Mouse (Mus musculus) lung, postnatal 4 days (tissue): ENCODE measurements at regions not wholly inside any gene's neighbourhood (a gene's known extent, or its start where the extent isn't known, plus 50 kb on each side); places are given as distances from the start of the nearest gene placed in this dataset.

Source experiments
- DNase-seq, 2 experiments: peaks; one replicate each; pipeline ENCODE4 v3.0.0; 2021

- no peak for DNase-seq
These were observed 330.1 kb downstream of the Klf6 start for GRCm38 (mm10) chr13:6191186-6191914.

DNA sequence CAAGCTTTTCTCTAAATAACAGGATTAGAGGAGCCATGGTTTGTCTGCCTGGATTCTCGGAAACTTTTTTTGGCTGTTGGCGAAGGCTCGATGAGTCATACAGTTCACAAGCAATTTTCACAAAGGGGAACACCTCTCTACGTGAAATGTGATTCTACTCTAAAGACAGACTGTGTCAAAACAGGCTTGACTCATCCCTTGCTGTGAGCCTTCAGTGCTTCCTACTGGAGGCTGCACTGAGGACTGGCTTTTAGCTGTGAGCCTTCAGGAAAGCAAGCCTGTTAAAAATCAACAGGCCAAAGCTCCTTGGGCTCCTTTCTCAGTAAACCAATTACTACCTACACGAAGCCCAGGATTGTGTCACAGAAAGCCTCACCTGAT is 330.6 kb downstream of the Klf6 start:
- DNase-seq: no peak

DNA sequence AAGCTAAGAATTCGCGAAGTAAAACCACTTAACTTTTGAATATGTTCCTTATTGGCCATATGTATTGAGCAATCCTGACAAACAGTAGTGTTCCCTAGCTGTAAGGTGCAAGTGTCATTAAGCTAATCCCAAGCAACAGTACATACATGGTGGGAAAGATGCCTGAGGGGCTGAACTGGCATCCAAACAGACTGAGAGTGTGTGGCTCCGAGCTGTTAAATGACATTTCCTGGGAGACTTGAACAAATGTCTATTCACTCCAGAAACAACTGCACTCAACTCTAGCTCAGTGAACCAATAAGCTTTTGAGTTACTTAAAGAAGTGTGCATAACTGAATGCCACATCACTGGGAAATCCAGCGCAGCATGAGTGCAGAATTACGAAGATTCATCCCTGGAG is 335.4 kb downstream of the Klf6 start:
- DNase-seq: no peak

DNA sequence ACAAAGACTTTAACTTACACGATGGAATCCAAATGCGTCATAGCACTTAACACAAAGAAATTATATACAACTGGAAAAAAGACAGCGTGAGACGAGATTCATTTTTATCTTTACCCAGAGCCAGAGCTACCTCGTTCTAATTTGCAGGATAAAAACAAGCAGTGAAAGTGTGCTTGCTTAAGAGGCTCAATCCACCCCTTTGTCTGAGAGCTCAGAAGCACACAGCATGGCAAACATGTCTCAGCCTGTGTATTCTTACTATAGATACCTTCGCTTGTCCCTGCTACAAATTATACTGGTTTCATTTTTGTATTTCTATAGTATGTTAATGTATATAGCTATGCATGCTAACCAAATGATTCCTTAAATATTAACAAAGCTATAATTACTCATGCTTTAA is 337.8 kb downstream of the Klf6 start:
- no peak for DNase-seq

DNA sequence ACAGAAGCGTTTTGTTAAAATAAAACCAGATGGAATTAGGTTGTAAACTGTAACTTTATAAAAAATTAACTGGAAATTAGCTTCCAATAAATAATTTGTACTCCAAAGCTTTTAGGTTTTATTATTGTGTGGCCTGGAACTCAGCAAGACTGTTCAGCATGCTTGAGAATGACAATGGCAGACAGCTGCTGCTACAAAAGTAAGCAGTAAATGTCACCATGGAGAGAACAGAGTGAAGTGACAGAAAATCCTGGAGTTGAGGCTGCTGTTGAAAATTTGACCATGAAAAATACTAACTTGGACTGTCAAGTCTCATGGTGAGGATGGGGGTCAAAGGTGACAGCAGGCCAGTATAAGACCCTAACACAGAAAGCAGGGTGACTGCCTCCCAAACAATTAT is 340.2 kb downstream of the Klf6 start:
- DNase-seq: no peak

- no peak for DNase-seq
These were observed 343.1 kb upstream of the Pitrm1 start for GRCm38 (mm10) chr13:6204801-6205200.

DNA sequence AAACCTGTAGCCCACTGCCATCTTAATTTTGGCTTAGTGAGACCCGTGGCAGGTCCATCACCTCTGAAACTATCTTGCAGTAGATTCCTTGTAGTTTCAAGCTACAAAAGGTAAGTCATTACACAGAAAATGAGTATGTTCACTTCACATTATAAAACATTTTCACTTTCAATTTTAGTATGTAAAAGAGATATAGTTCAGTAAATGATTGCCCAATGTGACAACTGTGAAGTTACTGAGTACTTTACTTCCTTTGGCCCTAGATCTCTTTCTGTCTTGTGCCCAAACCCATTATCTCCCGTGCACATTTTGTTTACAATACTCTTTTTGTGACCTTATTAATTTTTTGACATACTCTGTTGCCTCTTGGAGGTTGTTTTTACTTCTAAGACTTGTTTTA is 335.4 kb upstream of the Pitrm1 start:
- DNase-seq: no peak

DNA sequence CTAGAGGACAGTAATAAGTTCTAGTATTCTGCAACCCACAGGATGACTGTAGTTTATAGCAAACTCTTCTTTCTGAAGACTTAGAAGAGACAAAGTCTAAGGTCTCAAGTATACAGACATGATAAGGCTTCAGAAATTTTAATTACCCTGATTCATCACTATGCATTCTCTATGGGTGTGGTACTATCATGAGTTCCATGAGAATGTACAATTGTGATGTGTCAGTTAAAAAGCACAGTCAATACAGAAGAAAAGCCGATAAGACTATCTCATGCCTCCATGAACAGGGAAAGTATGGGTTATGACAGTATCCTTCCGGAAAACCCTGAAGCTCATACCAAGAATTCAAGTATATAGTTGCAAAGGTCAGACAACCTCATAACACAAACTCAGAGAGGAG is 333.8 kb upstream of the Pitrm1 start:
- DNase-seq: no peak

- DNase-seq: no peak
These were observed 321.8 kb upstream of the Pitrm1 start for GRCm38 (mm10) chr13:6226087-6226643.

- no peak for DNase-seq
These were observed 319.7 kb upstream of the Pitrm1 start for GRCm38 (mm10) chr13:6228278-6228677.

DNA sequence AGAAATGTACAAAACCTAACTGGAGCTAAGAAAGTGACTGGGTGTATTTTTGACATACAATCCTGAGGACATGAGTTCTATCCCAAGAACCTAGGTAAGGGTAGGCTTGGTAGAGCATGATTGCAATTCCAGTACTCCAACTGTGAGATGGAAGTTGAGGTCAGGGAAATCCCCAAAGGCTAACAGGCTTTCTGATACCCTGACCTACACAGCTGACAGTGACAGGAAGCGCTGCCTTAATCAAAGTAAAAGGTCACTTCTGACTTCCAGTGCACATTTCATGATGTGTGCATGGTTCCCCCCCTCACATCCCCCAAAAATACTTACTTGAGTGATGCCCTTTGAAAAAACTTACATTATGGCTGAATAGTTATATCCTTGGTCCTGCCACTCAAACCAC is 312.6 kb upstream of the Pitrm1 start:
- no peak for DNase-seq

GRCm38 (mm10) chr13:6236503-6236902 is 311.4 kb upstream of the Pitrm1 start:
- DNase-seq: no peak

DNA sequence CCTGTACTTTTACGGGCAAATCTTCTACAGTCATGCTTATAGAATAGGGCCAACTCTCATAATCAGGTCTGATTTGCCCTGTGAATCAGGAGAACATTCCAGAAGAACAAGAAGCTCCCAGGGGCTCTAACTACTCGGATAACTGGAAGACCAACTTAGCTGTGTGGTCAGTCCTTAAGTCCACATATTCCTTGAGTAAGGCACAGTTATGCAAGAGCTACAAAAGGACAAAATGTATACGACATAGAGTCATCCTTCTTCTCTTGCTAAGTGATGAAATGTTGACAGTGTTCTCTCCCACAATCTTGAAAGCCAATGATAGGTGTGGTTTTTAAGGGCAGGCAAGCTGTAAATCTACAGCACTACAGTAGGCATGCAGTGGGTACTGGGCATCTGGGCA is 310.7 kb upstream of the Pitrm1 start:
- DNase-seq: no peak

- DNase-seq: no peak
These were observed 307.1 kb upstream of the Pitrm1 start for GRCm38 (mm10) chr13:6240855-6241254.

- DNase-seq: no peak
These were observed 306.4 kb upstream of the Pitrm1 start for GRCm38 (mm10) chr13:6241472-6242123.

GRCm38 (mm10) chr13:6250106-6250505 is 297.8 kb upstream of the Pitrm1 start:
- no peak for DNase-seq

GRCm38 (mm10) chr13:6251025-6251862 is 296.7 kb upstream of the Pitrm1 start:
- peak in 1 of 2 experiments; percentile 26 for DNase-seq

GRCm38 (mm10) chr13:6252100-6252499 is 295.8 kb upstream of the Pitrm1 start:
- DNase-seq: no peak

DNA sequence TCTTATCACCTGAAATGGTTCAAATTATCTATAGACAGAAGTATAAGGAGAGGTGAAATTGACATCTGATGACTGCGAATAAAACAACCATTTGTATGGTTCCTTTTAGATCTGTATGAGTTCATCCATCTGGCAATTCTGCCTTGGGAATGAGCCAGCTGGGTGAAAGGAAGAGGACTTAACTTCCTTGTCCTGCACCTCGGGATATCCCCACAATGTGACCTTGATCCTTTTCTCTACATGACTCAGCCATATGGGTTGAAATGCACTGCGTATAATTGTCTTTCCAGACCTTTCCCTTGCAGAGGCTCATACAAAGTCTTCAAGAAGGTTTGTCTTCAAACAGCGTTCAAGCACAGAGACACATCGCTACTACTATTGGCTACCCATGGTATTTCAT is 292.6 kb upstream of the Pitrm1 start:
- DNase-seq: no peak

GRCm38 (mm10) chr13:6255728-6256496 is 292.0 kb upstream of the Pitrm1 start:
- DNase-seq: no peak

DNA sequence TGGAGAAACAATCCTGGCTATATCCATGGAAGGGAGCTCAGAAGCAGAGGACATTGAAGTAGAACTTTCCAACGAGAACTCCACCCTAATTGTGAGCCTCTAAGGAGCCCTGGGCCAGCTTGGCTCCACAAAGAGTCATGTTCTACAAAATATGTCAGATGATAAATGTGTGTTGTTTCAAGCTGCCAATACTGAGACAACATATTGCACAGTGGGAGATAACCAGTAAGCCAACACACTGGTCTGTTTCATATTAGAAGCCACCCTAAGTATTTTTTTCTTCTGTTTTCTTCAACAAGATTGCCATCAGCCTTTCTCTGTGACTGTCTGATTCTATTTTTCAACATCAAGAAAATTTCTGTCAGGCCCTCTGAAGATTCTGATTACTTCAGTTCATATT is 289.5 kb upstream of the Pitrm1 start:
- DNase-seq: no peak

- DNase-seq: no peak
These were observed 287.6 kb upstream of the Pitrm1 start for GRCm38 (mm10) chr13:6260321-6260865.
